Mouse (Mus musculus) retina, adult 2 months (tissue): ENCODE measurements around the gene Lamtor2.

Source experiments
- DNase-seq: peaks from one replicate; pipeline ENCODE4 v3.0.0-alpha.2; 2012; ENCODE audit warnings: low read depth, low spot score

Gene Lamtor2

GRCm38 (mm10) chr3:88543174-88543573 is 9.7 kb downstream of the Lamtor2 start:
- no peak for DNase-seq

- no peak for DNase-seq
These were observed 10.4 kb downstream of the Lamtor2 start for GRCm38 (mm10) chr3:88542486-88542885.

DNA sequence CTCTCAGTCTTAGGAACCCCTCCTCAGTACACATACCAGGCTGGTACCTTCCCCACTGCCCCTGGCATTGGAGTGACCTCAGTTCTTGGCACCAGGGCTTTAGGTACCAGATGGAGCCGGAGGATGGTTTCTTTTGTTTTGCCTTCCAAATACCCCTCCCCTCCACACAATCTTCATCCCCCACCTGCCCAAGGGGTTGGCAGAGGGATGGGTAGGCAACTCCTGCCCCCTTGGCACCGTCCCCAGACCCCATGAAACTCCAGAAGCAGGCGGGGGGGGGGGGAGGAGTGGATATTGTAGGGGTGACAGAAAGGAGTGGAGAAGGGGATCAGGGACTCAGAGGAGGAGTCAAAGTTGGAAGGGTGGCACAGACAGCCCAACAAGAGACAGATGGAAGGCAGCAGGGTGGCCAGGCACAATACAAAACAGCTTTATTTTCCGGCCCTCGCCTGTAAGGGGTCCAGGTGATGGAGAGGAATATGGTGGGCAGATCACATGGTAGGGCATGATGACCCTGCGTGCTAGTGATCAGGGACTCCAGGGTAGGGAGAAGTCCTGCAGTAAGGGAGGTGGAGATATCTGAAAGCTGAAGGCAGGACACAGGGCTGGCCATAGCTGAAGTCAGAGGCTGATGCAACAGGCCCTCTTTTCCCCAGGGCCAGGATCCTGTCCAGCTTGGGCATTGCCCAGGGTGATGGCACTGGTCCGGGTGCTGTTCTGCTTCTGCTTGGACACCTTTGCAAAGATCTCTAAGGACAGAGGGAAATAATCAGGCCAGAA is 11.1 kb downstream of the Lamtor2 start:
- no peak for DNase-seq

GRCm38 (mm10) chr3:88540085-88540484 is 12.8 kb downstream of the Lamtor2 start:
- DNase-seq = no peak

- DNase-seq = no peak
These were observed 13.5 kb downstream of the Lamtor2 start for GRCm38 (mm10) chr3:88539397-88539796.

DNA sequence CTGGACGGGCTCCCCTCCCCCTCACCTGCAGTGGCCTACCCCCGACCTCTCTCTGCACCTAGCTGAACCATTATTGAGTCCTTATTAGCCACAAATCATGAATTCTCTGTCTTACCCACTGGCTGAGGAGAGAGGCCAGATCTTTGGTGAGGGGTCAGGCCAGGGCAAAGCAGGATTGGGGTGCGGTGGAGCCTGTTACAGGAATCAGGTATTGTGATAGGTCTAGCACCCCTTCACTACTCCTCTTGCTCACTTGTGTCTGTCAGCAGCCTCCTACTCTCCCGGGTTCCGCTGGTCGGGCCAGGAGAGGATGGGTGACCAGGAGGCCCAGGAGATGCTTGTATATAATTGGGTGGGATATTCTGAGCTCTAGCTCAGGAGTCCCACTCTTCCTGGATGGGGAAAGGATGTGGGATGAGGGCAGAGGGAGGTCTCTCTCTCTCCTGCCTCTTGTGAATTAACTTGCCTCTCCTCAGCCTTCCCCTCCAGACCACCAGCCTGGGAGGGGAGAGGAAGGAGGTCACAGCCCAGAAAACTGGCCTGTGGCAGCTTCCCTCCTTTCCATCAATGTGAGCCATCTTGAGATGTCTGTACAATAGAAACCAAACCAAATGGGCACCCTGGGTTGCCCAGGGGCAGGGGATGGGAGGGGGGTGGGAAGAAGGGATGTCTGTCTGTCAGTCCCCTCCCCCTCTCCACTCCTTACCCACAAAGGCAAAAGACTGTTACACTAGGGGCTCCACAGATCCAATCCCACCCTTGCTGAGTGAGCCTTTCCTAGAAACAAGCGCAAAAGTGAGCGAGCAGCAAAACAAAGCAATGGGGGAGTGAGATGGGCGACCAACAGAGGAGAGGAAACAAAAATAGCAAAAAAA is 14.4 kb downstream of the Lamtor2 start:
- no peak for DNase-seq

- DNase-seq = no peak
These were observed 15.7 kb downstream of the Lamtor2 start for GRCm38 (mm10) chr3:88537146-88537545.

DNA sequence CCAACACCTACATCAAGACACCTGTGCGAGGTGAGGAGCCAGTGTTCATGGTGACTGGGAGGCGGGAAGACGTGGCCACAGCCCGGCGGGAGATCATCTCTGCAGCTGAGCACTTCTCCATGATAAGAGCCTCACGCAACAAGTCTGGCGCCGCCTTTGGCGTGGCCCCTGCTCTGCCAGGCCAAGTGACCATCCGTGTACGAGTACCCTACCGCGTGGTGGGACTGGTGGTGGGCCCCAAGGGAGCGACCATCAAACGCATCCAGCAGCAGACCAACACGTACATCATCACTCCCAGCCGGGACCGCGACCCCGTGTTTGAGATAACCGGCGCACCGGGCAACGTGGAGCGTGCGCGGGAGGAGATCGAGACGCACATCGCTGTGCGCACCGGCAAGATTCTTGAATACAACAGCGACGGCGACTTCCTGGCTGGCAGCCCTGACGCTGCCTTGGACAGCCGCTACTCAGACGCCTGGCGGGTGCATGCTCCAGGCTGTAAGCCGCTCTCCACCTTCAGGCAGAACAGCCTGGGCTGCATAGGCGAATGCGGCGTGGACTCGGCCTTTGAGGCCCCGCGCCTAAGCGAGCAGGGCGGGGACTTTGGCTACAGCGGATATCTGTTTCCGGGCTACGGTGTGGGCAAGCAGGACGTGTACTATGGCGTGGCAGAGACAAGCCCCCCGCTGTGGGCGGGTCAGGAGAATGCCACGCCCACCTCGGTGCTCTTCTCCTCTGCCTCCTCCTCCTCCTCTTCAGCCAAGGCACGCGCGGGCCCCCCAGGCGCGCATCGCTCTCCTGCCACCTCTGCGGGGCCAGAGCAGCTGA is 16.6 kb downstream of the Lamtor2 start:
- no peak for DNase-seq

- no peak for DNase-seq
These were observed 17.3 kb downstream of the Lamtor2 start for GRCm38 (mm10) chr3:88535527-88535926.

GRCm38 (mm10) chr3:88535005-88535404 is 17.9 kb downstream of the Lamtor2 start:
- no peak for DNase-seq

DNA sequence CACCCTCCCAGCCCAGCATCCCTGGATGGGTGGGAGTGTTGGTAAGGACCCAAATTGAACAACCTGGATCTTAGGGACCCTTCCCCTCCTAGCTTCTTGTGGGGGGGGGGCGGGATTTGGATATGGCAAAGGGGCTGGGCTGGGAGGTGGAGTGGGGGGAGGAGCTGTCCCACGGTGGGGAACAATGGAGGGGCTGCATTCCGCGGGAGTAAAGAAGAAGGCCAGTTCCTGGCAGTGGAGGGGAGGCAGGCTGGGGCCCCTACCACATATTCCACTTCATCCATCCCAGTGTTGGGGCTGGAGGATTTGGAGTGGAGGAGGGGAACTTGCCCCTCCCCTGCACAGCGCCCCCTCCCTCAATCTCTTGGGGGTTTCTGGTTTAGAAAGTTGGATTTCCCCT is 19.2 kb downstream of the Lamtor2 start:
- no peak for DNase-seq

DNA sequence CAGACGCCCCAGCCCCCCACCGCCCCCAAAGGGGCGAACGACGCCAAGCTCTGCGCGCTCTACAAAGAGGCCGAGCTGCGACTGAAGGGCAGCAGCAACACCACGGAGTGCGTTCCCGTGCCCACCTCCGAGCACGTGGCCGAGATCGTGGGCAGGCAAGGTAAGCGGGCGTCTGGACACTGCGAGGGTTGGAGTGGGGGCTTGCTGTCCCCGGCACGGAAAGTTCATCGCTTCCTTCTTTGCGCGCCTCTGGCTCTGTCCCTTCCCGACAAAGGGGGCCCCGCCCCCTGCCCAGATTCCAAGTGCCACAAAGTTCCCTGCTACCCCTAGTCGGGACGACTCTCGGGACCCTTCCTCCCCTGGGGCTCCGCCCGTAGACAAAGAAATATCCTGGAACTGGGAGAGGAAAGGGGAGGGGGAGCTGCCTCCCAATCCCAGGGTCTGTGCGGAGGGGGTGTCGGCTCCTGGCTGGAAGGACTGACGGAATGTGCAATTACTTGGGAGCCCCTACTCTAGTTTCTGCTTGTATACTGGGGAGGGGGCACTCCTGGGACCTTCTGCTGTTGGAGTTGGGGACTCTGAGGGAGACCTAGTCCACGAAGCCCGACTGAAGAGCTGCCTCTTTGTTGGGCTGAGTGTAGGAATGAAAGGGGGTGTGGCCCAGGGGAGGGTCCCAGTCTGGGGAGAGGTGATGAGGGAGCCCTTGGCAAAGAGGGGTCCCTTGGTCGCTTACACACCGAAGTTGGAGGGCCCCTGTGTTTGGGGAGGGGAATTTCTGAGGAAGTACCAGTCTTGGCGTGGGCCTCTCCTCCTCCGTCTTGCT is 20.0 kb downstream of the Lamtor2 start:
- no peak for DNase-seq

DNA sequence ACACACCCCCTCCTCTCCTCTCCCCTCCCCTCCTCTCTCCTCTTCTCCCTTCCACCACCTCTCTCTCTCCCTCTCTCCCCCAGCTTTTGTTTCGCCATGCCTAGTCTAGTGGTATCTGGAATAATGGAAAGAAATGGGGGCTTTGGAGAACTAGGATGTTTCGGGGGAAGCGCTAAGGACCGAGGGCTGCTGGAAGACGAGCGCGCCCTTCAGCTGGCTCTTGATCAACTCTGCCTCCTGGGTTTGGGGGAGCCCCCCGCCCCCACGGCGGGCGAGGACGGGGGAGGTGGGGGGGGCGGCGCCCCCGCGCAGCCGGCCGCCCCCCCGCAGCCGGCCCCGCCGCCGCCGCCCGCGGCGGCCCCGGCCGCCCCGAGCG is 20.6 kb downstream of the Lamtor2 start, which contains the start of gene Mex3a:
Gene Mex3a, plus strand, starts transcription at position 97 of the 376 bp plus-strand sequence.
- no peak for DNase-seq

DNA sequence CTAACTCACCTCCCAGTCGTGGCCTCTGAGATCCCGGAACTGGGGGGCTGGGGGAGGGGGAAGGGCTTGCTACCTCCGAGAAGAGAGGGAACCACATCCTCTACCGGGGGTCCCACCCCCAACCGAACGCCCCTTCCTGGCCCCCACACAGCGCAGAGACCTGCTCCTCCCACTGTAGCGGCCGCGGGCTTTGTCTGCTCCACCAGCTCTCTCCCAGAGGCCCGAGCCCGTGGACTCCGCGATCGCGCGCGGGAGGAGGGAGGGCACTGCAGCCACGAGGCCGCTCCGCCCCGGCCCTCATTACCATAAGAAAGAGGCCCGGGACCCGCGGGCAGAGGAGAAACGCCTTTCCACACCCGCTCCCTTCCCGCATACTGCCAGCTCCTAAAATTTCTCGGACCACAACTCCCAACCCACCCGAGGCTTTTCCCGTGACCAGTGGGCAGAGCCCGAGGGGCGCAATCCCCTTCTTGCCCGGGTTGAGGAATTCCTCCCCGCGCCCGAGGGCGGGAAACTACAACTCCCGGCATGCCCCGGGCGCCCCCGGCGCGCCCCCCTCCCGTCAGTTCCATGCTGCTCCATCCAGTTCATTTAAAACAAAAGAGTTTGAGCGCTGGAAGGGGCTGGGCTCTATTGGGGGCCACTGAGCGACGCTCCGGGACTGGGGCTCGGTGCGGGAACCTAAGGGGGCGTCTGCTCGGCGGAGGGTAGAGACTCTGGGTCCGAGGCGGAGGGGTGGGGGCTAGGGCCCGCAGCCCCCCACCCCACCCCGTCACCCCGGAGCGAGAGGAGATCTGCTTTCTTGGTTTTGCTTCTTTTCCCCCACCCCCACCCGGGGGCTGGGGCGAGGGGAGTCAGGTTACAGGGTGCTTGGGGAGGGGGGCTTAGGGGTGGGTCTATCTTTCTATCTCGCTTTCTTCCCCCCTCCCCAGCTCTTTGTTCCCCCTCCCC is 21.3 kb downstream of the Lamtor2 start:
- DNase-seq = peak; percentile 63

GRCm38 (mm10) chr3:88530082-88530864 is 22.6 kb downstream of the Lamtor2 start:
- no peak for DNase-seq

DNA sequence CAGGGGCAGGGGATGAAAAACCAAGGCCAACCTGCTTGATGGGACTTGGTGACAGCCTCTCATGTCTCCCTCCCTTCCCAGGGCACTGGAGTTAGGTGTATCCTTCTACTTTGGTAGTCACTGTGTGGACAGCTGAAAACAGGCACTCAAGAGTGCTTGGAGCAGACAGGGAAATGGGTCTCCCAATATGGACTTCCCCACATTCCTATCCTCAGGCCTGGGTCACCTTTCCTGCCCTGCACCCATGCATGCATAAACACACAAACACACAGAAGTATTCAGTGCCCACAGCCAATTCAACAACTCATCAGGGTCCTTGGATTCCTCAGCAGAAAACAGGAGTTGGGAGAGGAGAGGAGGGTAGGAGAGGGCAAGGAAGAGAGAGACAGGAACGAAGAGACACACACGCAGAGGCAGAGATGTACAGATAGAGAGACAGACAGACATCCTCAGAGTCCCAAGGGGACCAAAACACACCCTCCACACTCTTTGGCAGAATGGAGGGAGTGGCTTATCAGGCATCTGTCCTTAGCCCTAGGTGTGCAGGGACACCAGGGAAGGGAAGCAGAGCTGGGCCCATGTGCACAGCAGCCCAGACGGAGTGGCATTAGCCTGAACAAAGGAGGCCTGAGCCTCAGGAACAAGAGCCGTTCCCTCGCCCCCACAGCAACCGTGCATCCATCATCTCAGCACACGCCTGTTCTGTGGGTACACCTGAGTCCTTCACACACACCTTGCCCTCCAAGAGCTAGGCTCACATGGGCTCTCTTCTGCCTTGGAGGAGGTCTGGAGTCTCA is 23.5 kb downstream of the Lamtor2 start:
- DNase-seq = no peak

DNA sequence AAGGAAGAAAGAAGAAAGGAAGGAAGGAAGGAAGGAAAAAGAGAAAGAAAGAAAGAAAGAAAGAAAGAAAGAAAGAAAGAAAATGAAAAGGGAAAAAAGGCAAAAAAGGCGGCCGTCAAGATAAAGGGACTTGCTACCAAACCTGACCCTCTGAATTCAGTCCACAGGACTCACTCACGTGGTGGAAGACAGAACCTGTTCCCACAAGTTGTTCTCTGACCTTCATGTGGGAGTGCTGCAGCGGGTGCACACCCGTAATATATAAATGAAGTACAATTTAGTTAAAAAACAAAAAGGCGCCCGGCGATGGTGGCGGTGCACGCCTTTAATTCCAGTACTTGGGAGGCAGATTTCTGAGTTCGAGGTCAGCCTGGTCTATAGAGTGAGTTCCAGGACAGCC is 24.2 kb downstream of the Lamtor2 start:
- no peak for DNase-seq

DNA sequence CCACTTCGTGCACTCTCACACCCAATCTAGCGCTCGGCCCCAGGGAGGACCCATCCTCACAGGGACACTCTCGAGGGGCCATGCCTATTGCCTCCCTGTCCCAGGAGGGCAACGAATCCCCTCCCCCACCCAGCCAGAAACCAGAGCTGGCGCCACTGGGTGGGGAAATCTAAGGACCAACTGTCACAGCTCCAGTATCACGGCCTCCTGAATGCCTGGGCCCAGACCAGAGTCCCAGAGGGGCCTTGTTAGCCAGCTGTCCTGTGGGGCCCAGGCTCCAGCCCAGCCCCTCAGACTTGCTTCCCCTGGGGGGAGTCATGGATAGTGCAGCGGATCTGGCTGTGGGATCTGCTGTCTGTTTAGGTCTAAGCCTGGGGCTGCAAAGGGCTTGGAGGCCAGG is 25.3 kb downstream of the Lamtor2 start:
- no peak for DNase-seq
